Mouse (Mus musculus) CD4-positive helper T cell, adult 2 months (primary cell): Measurements from ENCODE around the gene Akr1c13.

Source experiments
- DNase-seq: peaks from one replicate; pipeline ENCODE4 v3.0.0-alpha.2; 2012; ENCODE audit warnings: low read depth, missing footprints, low spot score

Gene Akr1c13

GRCm38 (mm10) chr13:4244861-4245559, 54.1 kb downstream of the Akr1c13 start:
- no peak for DNase-seq

GRCm38 (mm10) chr13:4249347-4249746, 58.4 kb downstream of the Akr1c13 start:
- DNase-seq, result no peak
